Mouse (Mus musculus) CD8-positive naive resting alpha-beta T cell, adult 2 months (primary cell): Measurements from ENCODE around the gene Scarf1.

Source experiments
- DNase-seq, 2 experiments: peaks; one replicate each; pipeline ENCODE4 v3.0.0; 2022; ENCODE audit warnings: low read depth in 2 of 2, low spot score in 2 of 2

Scarf1 gene

GRCm38 (mm10) chr11:75562840-75563239, 49.5 kb downstream of the Scarf1 start:
- DNase-seq, result no peak

- DNase-seq, result no peak
Measured at GRCm38 (mm10) chr11:75563851-75564548, 50.7 kb downstream of the Scarf1 start.

GRCm38 (mm10) chr11:75565849-75566248, 52.5 kb downstream of the Scarf1 start:
- no peak for DNase-seq

GRCm38 (mm10) chr11:75566276-75567196, 53.2 kb downstream of the Scarf1 start:
- no peak for DNase-seq

- DNase-seq, result no peak
Measured at GRCm38 (mm10) chr11:75567346-75568114, 54.2 kb downstream of the Scarf1 start.

- no peak for DNase-seq
Measured at GRCm38 (mm10) chr11:75568115-75568511, 54.8 kb downstream of the Scarf1 start.

- no peak for DNase-seq
Measured at GRCm38 (mm10) chr11:75568962-75569361, 55.6 kb downstream of the Scarf1 start.

GRCm38 (mm10) chr11:75570375-75571125, 57.2 kb downstream of the Scarf1 start:
- DNase-seq, result no peak

GRCm38 (mm10) chr11:75571126-75571990, 58.0 kb downstream of the Scarf1 start:
- no peak for DNase-seq

- no peak for DNase-seq
Measured at GRCm38 (mm10) chr11:75572301-75572791, 59.0 kb downstream of the Scarf1 start.

- peak; percentile 90 to 94 for DNase-seq
Measured at GRCm38 (mm10) chr11:75572854-75573650, 59.7 kb downstream of the Scarf1 start.

GRCm38 (mm10) chr11:75574378-75575123, 61.2 kb downstream of the Scarf1 start:
- no peak for DNase-seq

GRCm38 (mm10) chr11:75575560-75576123, 62.3 kb downstream of the Scarf1 start:
- DNase-seq, result no peak
